Mouse (Mus musculus) v-Abl transformed pro-B cells (cell line): Measurements from ENCODE around the gene Ccdc88c.

Source experiments
- in situ Hi-C, 2 experiments: fragments of 400-800 bp; cut with MboI; formaldehyde crosslinking; loops; one replicate each; pipeline ENCODE4 v1.15.1; 2025; ENCODE audit not compliant: unreplicated experiment in 2 of 2

The Ccdc88c gene

DNA sequence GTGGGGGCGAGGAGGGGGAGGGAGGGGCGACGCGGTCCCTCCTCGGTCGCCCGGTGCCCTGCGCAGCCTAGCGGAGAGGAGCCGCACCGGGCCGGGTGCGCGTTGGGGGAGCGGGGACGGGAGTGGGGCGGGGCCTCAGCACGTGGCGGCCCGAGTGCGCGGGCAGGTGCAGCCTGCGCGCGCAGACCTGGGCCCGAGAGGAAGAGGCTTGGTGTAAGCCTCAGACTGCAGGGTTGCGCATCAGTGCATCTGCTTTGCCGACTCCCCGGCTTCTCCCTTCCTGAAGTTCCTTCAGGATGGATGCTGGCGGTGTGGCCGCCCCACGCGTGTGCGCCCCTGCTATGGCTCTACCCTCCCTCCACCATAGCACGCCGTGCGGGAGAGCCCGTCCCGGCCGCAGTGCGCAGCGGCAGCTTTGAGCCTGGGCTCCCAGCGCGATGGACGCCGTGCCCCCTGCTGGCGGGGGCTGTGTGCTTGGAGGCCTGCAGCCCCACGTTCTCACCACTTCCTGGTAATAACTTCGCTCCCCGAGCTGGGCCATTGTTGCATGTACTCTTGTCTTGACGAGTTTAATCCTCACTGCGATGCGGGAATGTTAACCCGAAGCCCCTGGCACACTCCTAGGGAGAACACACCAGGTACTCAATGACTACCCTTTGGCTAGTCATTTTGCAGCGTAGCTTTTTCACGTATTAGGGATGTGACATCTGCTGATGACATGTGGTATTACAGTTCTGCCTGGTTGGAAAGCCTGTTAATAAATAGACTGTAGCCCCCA, at the start of gene Ccdc88c:
Gene Ccdc88c, minus strand, starts transcription at position 103 of the 778 bp plus-strand sequence.
- in situ Hi-C loops, result no loop called here

- in situ Hi-C loops, result no loop called here
Measured at GRCm38 (mm10) chr12:101077955-101078354, 49.1 kb upstream of the Ccdc88c start.

- in situ Hi-C loops, result no loop called here
Measured at GRCm38 (mm10) chr12:101075433-101075832, 46.6 kb upstream of the Ccdc88c start.

- in situ Hi-C loops, result no loop called here
Measured at GRCm38 (mm10) chr12:101074821-101075429, 46.1 kb upstream of the Ccdc88c start.

DNA sequence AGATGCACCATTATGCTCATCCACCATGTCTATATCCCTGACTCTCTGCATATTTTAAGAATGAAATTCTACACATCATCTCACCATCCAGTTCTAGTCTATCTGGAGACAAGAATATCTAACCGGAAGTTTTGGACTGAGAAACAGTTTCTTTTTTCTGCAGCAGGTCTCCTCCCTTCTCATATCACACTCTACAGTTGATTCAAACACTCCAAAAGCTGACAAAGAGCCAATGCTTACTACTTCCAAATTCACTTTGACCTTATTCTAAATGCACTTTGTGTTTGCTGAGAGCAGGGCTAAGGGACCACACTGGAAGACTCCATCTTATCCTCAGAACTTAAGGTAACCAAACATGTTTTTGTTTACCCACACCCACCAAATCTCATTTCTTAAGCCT, 41.0 kb upstream of the Ccdc88c start:
- in situ Hi-C loops, result no loop called here

DNA sequence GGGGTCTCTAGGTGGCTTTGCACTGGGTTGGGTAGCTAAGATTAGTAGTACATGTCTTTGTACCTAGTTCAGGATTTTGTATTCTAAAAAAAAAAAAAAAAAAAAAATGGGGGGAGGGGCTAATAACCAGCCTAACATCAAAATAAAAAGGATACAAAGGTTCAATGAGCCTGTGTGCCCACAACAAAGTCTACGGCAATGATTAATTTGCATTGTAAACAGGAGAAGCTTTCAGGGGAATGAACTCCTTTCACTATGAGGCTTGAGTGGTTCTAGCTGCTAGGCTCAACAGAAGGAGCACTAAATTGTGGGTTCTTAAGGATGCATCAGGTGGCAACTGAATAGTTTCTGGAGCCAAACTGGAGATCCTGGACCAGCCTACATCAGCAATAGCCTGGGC, 37.5 kb upstream of the Ccdc88c start:
- in situ Hi-C loops, result no loop called here

DNA sequence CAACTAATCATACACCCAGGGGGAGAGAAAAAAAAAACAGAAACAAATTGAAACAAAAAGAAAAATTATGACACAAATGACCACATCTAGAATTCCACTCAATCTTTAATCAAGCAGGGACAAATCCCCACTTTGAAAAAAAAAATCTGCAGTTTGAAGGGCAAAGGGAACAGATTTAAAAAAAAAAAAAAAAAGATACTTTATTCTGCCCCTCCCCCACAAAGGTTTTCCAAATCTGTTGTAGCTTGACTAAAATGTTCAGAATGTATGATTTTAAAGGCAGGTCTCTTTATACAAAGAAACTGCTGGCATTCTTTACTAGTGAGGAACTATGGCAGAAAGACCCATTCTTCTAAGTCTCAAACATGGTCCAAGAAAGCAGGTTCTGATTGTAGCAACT, 11.1 kb upstream of the Ccdc88c start:
- in situ Hi-C loops, result loop anchor here (5.0 to 10.0 kb wide), 3 partner anchors 185 to 855 kb away; no protein-coding TSS in a partner anchor

DNA sequence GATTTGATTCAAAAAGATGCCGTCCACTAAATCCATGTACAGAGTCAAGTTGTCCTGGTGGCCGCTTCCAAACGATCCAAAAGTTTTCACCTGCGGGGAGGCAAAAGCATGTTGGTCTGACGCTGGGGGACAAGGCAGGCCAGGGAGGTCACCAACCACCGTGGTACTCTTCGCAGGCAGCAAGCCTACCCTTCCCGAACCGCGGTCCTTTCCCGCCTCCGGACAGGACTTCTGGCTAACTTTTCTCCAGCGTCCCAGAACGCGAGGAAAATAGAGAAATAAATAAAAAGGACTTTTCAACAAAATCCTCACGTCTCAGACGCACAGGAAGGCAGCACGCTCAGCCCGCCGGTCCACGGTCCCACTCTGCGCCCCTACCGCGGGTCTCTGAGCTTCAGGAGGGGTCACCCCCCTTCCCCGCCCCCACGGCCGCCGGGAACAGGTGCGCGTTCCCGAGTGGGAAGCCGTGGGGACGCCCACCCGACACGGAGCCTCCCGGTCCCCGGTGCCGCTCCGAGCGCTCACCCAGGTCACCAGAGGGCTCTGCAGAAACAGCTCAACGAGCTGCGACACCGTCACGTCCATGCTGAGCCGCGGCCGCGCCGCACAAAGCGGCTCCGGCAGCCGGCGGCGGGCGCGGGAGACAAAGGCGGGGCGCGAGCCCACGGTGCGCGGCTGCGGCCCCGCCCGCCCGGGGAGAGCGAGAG, 456 bp downstream of the Ccdc88c start:
- in situ Hi-C loops, result no loop called here

DNA sequence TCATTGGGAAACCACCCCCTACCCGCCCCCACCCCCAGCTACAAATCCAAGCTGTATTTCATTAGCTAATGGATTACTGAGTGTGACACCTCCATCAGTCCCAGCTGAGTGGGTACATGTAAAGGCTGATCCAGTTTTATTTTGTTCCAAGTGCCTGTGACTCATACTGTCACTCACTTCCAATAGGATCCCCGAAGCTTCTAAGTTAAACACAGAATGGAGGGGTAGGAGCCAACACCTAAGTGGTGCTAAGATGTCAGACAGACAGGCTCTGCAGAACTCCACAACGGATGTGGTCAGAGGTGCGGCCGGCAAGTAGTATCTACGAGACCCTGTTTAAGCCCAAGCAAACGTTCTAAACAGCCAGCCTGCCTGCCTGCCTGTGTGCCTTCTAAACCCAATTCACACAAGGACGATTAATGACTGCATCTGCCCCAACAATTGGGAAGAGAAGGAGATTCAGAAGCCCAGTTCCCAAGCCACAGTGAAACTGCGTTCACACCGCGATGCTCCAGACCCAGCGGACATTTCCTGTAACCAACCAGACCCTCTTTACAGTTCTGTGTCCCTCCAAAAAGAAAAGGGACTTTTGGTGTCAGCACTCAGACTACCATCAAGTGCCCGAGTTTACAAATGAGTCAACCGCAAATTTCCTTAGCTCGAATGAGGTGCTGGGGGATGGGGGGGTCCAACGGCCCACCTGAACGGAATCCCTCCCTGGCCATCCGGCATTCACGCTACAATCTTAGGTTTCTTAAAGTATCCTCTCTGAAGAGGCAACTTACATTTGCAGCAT, 1.2 kb downstream of the Ccdc88c start:
- in situ Hi-C loops, result no loop called here

DNA sequence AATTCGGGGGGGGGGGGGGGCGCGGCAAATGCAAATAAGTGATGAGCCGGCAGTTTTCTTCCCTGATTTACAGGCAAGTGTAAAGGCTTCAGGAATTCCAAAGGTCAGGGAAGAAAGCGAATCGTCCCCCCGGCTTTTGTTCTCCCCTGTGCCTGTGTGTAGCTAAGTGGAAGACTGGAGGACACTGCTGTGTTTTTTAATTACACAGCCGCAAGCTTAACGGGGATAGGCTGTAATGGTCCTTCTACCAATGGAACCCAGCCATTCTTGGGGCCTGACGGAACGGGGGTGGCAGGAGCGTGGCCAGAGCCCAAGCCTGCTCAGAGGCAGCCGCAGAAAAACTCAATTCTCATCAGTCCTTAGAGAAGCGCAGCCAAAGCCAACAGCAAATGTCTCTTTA, 1.9 kb downstream of the Ccdc88c start:
- in situ Hi-C loops, result no loop called here

DNA sequence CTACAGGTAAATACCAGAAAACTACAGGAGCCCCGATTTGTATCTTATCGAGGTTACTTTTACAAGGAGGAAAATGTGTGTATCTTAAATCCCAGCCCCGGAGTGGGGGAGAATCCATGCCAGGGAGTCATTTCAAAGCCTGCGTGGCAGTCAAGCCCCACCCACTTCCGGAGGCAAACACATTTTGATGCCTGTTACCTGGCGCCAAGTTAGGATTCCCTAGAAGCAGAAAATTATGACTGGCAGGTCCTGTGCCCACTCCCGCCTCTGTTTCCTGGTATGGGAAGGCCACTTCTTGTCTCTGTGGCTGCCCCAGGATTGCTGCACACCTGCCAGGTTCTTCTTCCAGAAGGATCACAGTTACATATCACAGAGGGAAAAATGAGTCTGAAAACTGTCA, 2.3 kb downstream of the Ccdc88c start:
- in situ Hi-C loops, result no loop called here

DNA sequence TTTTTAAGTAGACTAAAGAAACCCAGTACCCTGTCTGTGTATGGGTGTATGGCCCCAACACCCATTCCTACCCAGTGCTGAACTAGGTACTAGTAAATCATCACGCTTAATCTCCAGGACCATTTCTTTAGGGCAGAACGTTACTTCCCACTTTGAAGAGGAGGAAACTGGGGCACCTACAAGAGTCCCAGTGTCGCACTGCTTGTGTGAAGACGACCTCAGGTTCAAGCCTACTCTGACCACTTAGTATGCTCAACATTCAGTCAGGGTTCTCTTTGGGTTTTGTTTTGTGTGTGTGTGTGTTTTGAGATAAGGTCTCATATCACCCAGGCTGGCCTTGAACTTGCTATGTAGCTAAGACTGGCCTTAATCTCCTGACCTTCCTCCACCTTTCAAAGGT, 2.8 kb downstream of the Ccdc88c start:
- in situ Hi-C loops, result no loop called here

- in situ Hi-C loops, result no loop called here
Measured at GRCm38 (mm10) chr12:101025379-101025778, 3.5 kb downstream of the Ccdc88c start.

GRCm38 (mm10) chr12:101024824-101025223, 4.0 kb downstream of the Ccdc88c start:
- in situ Hi-C loops, result no loop called here

- in situ Hi-C loops, result no loop called here
Measured at GRCm38 (mm10) chr12:101023143-101023542, 5.7 kb downstream of the Ccdc88c start.

GRCm38 (mm10) chr12:101022353-101022752, 6.5 kb downstream of the Ccdc88c start:
- in situ Hi-C loops, result no loop called here

DNA sequence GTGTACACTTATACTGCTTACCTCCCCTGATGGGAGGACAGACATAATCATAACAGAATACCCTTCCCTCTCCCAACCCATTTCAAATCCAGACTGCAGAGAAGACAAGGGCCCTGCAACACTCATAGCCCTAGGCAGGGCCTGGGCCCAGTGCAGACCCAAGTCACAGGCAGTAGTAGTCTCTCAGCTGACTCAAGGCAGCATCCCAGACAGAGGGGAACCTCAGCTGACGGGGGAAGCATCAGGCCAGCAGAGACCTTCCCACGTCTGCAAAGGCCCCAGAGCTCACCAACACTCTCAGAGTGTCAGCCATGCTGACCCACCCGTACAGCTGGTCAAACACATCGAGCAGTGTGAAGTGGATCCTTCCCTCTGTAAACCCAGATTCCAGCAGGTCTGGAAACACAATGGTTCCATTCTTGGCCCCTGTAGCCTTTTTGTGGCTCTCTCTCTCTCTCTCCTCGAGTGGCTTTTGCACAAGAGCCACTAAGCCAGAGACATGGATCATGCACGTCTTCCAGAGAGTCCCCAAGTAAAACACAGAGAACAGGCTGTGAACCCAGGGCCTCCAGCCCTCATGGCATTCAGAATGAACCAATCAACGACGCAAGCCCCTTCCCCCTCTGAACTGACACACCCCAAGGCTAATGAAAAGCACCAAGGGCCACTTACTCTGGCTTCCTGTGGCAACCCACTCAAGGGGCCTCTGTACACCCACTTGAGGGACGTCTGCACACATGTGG, 7.2 kb downstream of the Ccdc88c start:
- in situ Hi-C loops, result no loop called here

DNA sequence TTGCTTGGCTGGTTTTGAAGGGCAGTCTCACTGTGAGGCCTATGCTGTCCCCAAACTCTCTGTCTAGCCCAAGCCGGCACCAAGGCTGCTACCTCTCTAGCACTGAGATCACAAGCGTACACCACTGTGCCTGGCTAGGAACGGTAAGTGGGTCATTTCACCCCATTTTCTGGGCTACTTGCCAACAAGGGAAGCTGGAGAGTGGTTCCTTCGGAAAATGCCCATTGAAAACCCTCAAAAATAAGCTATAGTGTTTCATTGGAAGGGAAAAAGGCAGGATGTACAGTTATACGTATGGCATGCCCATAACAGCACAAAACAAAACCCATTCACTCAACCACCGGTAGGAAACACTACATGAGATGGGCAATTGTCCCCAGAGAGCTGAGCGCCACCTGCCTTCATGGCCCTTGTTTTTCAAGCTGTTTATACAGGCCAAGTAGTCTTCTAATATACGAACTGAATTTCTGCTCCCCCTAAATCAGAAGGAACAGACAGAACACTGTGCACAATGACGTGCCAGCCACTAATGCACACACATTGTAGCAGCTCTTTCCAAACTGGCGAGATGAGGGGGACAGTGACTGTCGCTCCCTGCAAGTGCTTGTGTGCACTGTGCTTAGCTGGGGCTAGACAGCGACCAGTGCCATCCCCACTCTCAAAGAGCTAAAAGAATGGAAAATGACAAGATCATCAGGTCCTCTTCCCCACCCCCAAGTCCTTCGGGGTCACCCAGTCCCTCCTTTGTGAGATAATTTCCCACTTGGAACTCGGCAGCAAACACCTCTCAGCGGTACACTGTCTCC, 8.4 kb downstream of the Ccdc88c start:
- in situ Hi-C loops, result no loop called here

GRCm38 (mm10) chr12:101019443-101019842, 9.4 kb downstream of the Ccdc88c start:
- in situ Hi-C loops, result no loop called here
